Mouse (Mus musculus): Measurements from ENCODE around the gene Antxr1.

The Antxr1 gene

DNA sequence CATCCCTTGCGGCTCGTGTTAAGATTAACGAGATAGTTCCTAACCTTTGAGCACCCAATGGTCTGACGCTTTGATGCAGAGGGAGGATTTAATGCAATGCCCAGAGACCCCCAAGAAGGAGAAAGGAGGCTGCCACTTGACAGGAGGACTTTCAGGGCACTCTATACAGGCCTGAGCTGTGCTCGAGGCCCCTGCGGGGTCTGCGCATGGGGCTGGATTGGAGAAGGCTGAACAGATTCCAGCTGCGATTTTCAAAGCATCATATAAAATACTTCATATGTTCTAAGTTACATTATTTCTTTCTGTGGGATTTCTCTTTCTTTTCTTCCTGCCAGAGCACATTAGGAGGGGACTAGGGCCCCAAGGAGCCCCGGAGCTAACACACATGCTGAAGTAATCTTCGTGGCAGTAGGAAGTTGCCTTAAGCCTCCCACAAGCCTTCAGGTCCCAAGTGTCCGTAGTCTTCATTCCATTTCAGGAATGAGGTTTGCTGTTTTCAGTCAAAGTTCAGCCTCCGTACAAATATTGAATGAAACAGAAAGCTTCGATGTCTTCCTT is 133.5 kb downstream of the Antxr1 start:
- intact Hi-C loops (cut with DNase I) = no loop called here

- intact Hi-C loops (cut with DNase I) = no loop called here
Measured at GRCm38 (mm10) chr6:87189755-87190154, 145.9 kb downstream of the Antxr1 start.

DNA sequence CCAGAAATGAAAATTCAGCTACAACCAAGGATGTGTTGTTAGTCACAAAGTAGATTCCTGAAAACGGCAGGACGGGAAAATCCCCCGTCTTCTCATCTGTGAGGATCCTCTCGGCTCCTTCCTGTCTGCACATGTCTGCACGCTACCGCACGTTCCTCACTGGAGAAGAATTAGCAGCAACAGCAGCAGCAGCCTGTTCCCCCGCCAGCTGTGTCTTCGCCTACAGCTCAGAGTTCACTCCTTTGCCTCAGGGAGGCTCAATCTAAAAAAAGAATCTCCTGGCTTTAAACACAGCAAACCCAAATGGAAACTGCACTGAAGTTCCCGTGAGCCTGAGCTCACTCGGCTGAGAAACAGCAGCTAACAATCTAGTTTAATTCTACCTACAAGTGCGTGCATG is 148.6 kb downstream of the Antxr1 start:
- intact Hi-C loops (cut with DNase I) = no loop called here

- intact Hi-C loops (cut with DNase I) = no loop called here
Measured at GRCm38 (mm10) chr6:87184418-87184817, 151.2 kb downstream of the Antxr1 start.

DNA sequence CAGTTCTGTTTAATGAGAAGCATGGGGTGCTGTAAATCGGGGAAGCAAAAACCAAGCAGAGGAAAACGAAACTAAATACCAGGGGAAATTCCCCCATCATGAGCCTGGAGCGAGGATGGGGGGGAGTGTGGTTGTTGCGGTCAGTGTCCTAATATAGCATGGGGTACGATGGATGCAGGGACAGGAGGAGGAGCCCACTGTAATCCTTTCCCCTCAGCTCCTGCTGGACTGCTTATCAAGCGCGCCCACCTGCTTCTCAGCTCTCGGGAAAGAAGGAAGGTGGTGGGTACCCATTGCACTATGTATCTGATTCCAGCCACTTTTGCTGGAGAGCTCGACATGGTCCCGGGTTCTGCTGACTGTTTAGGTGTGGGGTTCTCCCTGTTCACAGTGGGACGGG is 151.6 kb downstream of the Antxr1 start:
- intact Hi-C loops (cut with DNase I) = no loop called here

DNA sequence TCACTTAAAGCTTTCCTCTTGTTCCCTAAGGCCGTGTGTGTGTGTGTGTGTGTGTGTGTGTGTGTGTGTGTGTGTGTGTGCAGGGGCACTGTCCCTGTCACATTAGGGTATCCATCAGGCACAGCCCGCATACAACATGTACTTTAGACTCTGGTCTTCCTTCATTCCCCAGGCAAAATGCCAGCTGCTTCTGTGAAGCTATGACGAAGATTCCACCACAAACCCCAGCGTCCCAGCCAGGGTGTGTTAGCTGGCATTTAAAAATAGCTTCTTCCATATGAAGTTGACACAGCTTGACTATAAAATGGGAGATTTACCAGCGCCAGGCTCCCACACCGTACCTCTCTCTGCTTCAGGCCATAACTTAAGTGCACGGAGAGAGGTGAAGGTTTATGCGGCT is 152.5 kb downstream of the Antxr1 start:
- intact Hi-C loops (cut with DNase I) = no loop called here

GRCm38 (mm10) chr6:87182736-87183135 is 152.9 kb downstream of the Antxr1 start:
- intact Hi-C loops (cut with DNase I) = no loop called here

DNA sequence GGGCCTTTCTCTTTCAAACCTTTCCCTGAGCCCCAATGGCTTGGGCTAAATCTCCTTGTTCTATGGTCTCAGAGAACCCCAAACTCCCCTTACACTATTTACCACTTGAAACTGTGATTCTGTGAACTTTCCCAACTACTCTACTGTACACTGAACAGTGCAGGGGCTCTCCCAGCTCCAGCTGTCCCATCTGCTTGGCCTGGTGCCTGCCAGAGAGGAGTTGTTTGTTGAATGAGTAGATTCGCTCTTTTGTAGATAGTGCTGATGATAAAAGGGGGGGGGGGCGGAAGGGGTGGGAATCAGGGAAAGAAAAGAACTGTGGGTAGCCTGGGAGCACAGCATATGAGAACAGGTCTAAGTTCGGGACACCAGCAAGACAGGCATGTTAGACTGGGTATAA is 164.2 kb downstream of the Antxr1 start:
- intact Hi-C loops (cut with DNase I) = no loop called here

GRCm38 (mm10) chr6:87170875-87171274 is 164.7 kb downstream of the Antxr1 start:
- intact Hi-C loops (cut with DNase I) = no loop called here

DNA sequence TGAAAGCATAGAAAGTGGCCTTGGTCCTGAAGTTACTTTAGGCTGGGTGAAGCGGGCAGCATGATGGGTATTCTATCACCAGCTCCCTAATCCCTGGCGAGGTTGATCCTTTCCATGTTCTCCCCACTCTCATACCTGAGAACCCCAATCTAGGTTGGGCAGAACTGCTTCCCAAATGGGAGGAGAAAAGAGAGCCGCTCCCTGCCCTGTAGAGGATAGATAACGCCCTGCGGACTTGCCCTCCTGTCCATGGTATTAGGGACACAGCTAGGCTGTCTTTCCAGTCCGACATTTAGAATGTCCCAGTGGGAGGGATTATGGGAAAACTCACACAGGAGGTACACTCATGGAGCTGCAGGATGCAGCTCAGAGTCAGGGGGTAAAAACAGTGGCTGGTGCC is 165.3 kb downstream of the Antxr1 start:
- intact Hi-C loops (cut with DNase I) = no loop called here

DNA sequence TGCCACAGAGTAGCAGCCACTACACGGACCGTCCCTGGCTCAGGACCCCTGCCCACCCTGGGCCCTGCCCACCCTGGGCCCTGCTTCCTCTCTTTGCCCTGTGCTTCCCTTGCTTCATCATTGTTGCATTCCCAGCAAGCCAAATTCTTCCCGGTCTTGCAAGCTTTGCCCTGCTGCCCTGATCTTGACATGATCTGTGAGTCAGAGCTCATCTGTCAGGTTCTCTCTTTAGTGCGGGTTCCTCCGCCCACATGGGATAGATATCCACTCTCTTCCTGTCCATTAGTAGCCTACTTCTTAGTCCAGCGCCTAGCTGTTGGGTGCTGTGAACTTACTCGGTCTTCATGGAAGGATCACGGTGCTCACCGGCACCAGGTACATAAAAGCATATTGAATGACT is 167.6 kb downstream of the Antxr1 start:
- intact Hi-C loops (cut with DNase I) = no loop called here

- intact Hi-C loops (cut with DNase I) = no loop called here
Measured at GRCm38 (mm10) chr6:87166673-87167305, 168.8 kb downstream of the Antxr1 start.

DNA sequence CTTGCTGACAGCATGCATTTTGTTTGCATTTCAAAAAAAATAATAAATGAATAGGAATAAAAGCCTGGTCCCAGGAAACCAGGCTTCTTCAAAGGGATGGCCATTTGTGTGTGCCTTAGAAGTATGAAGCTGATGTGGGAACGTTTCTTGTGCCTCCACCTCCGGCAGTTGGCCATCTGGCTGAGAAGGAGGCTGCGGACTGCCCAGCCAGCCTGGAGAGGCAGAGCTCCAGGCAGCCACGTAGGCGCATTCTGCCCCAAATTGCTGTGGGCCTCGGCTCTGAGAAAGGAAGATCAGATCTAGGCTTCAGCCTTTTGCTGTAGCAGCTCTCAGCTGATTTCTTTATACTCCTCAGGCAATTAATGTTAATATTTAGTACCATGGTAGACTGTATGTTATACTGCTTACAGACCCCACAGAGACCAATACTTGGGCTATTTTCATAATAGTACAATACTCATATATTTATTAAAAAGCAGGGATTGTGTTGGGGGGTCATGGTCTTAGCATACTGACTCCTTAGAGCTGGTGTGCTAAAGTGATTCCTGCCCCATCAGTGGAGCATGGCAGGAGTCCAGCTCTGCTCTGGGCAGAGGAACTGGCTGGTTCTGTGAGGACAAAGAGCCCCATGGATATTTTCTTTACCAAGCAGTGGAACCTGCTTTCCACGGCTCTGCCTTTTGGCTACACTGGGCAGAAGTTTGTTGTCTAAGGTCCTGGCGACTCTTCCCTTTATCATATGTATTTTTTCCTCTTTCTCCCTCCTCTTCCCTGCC is 169.9 kb downstream of the Antxr1 start:
- intact Hi-C loops (cut with DNase I) = no loop called here

DNA sequence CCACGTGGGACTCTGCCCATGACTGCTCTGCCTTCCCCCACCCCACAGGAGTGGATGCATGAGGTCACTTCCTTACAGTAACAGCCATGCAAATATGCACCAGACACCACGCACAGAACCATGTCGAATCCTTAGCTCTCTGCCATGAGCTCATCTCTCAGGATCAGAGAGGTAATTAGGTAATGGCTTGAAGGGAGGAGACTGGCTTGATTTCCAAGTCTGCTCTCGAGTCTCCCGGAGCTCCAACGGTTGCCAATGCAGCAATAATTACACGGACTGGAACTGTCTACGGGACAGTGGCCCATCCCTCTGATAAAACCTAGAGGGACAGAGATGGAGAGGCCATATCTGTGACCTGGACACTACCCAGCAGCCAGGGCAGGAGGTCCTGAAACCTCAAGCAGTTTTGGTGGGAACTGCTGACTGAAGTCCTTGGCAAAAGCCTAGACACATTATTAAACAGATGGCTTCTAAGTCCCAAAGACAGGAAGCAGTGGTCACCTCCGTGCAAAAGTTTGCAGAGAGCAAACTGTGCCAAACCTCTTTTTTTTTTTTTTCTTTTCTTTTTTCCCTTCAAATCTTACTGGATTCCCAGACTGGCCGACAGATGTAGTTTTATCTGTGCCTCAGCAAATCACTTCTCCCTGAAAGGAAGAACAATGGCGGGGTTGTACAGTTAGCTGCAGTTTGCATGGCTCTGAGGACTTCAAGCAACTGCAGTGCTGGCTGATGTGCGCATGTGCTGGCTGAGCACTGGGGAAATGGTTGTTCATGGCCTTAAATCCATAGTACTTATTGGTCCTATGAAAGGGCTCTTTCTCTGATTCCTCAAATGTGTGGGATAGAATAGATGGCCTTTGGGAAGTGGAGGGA is 174.0 kb downstream of the Antxr1 start:
- intact Hi-C loops (cut with DNase I) = no loop called here

GRCm38 (mm10) chr6:87160196-87160595 is 175.4 kb downstream of the Antxr1 start:
- intact Hi-C loops (cut with DNase I) = no loop called here

DNA sequence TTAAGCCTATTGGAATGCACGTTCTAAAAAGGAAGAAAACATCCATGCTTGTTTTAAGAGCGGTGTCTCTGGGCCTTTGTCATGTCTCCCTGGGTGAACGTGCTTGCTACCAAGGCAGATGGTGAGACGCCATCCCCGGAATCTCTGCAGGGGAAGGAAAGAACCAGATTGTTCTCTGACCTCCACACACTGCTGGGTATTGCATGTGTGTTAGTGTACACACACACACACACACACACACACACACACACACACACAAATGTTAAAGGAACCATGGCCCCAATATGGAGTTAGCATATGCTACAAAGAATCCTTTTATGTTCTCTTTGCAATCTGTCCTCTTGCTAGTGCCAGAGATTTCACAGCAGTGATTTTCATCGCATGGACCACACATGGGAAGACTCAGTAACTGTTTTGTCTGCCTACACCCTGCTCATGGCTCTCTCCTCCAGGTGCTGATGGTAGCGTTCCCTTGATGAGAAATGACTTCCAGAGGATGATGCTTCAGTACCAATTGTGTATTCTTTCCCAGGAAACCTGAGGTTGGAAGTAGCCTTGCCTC is 177.5 kb downstream of the Antxr1 start:
- intact Hi-C loops (cut with DNase I) = no loop called here

DNA sequence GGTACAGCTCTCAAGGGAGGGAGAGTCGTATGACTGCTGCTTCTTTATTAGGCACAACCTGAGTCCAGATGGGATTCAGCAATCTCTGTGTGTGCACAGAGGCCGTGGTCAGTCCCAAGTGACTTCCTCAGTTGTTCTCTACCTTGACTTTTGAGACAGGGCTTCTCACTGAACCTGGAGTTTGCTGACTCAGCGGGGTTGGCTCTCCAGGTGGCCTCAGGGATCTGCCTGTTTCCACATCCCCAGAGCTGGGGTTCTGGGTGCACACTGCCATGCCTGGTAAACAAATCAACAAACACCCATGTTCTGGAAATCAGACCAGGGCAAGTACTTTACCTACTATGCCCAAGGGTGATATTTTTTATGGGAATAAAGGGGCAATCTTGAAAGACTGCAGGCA is 181.8 kb downstream of the Antxr1 start:
- intact Hi-C loops (cut with DNase I) = no loop called here

- intact Hi-C loops (cut with DNase I) = no loop called here
Measured at GRCm38 (mm10) chr6:87153231-87153580, 182.4 kb downstream of the Antxr1 start.

GRCm38 (mm10) chr6:87152461-87153230 is 183.0 kb downstream of the Antxr1 start:
- intact Hi-C loops (cut with DNase I) = no loop called here

DNA sequence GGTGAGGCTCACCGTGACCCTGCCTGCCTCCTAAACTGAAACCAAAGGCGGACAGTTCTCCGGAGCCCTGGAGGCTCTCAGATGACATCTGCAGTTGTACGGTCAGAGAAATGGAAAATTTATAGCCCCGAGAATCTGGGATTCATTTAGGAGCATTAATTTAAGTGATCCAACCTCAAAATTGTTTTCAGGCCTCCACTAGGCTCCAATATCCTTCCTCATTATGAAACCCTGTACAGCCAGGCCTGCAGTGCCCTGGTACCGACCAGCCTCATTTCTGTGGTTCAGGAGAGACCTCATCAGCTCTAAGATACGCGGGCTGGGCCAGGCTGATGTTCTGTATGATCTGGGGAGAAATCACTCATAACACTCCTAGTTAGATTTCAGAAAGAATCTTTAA is 184.2 kb downstream of the Antxr1 start:
- intact Hi-C loops (cut with DNase I) = no loop called here

GRCm38 (mm10) chr6:87150471-87150870 is 185.2 kb downstream of the Antxr1 start:
- intact Hi-C loops (cut with DNase I) = no loop called here
